Mouse (Mus musculus): ENCODE measurements at regions not wholly inside any gene's neighbourhood (a gene's known extent, or its start where the extent isn't known, plus 50 kb on each side); places are given as distances from the start of the nearest gene placed in this dataset.

DNA sequence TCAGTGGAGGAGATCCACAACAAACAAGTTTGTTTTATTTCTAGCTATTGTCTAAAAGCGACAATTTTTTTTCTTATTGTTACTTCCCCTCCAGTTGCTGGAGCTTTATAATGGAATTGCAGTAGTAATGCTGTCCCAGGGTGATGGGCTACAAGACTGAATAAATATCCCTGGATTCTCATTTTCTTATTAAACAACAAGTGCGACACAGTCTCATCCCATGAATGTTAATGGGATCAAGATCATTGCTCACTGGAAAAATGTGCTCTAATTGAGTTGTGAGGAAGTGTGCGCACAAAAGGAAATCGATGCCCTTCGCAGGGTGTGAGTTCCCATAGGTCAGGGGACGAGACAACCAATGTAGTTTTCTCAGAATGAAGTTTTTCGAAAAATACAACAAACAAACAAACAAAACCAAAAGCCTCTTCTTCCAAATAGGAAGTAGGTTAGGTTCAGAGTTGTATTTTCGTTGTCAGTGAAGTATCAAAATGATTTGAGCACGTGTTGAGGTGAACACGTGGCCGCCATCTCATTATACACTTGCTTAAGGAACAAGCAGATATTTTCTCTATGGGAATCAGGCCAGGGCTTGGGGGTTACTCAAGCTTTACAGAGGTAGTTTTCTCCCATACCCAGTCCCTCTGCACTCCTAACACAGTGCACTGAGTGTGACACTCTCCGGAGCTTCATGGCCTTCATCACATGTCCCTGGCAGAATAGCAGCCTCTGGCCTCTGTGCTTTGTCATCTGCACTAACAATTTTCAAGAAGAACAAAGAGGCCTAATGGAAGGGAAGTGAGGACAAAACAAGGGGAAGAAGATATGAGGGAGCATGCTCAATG, 205.7 kb downstream of the Rnf152 start:
- TF ChIP-seq NANOG (IDR thresholded peaks at IDR 0.05; ENCODE audit: borderline replicate concordance, low read length) (no peak), CTCF (conservative IDR thresholded peaks at IDR 0.05; ENCODE audit: low read length) (no peak), POU5F1 (IDR thresholded peaks at IDR 0.05; ENCODE audit: borderline replicate concordance, low read length) (no peak)
- H3K9me3 ChIP-seq (ENCODE audit: low read length), result peaks cover 18% of the 10 kb centered on the region
- no peak overlapping the region for H3K4me3 ChIP-seq (replicated peaks; ENCODE audit: low read length)
- no peaks in the 10 kb centered on the region for H3K36me3 ChIP-seq (ENCODE audit: insufficient read depth, low read length)
- H3K27me3 ChIP-seq (ENCODE audit: insufficient read depth, low read length), result no peaks in the 10 kb centered on the region
- H3K4me1 ChIP-seq (replicated peaks; ENCODE audit: low read depth, low read length), result no peaks in the 10 kb centered on the region

DNA sequence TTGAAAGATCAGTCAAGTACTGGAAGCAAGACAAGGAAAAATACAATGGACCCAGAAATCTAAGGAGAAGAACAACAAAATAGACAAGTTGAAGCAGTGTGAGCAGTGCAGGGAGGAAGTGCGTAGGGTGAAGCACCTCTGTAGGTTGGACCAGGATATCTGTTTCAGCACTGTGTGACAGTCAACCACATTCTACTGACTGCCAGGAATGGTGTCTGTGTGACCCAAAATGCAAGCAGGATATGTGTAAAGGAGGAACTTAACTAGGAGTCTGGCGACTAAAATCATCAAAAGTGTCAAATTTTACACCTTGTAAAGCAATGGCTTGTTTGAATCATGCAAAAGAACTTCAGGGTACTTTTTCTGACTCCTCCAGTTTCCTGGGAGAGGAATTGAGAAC, 207.7 kb downstream of the Rnf152 start:
- Histone ChIP-seq H3K36me3 (ENCODE audit: insufficient read depth, low read length) (no peaks in the 10 kb centered on the region), H3K9me3 (ENCODE audit: low read length) (no peaks in the 10 kb centered on the region), H3K27me3 (ENCODE audit: insufficient read depth, low read length) (no peaks in the 10 kb centered on the region), H3K4me3 (replicated peaks; ENCODE audit: low read length) (no peak overlapping the region), H3K4me1 (replicated peaks; ENCODE audit: low read depth, low read length) (no peaks in the 10 kb centered on the region)
- TF ChIP-seq POU5F1 (IDR thresholded peaks at IDR 0.05; ENCODE audit: borderline replicate concordance, low read length), result no peak
- no peak for TF ChIP-seq NANOG (IDR thresholded peaks at IDR 0.05; ENCODE audit: borderline replicate concordance, low read length)
- no peak for TF ChIP-seq CTCF (conservative IDR thresholded peaks at IDR 0.05; ENCODE audit: low read length)

- TF ChIP-seq CTCF (conservative IDR thresholded peaks at IDR 0.05; ENCODE audit: low read length), result no peak
- no peak for TF ChIP-seq POU5F1 (IDR thresholded peaks at IDR 0.05; ENCODE audit: borderline replicate concordance, low read length)
- no peak for TF ChIP-seq NANOG (IDR thresholded peaks at IDR 0.05; ENCODE audit: borderline replicate concordance, low read length)
- no peaks in the 10 kb centered on the region for H3K4me1 ChIP-seq (replicated peaks; ENCODE audit: low read depth, low read length)
- no peaks in the 10 kb centered on the region for H3K36me3 ChIP-seq (ENCODE audit: insufficient read depth, low read length)
- H3K4me3 ChIP-seq (replicated peaks; ENCODE audit: low read length), result no peak overlapping the region
- H3K9me3 ChIP-seq (ENCODE audit: low read length), result no peaks in the 10 kb centered on the region
- H3K27me3 ChIP-seq (ENCODE audit: insufficient read depth, low read length), result no peaks in the 10 kb centered on the region
These were observed 208.5 kb downstream of the Rnf152 start for GRCm38 (mm10) chr1:105148048-105148447.

DNA sequence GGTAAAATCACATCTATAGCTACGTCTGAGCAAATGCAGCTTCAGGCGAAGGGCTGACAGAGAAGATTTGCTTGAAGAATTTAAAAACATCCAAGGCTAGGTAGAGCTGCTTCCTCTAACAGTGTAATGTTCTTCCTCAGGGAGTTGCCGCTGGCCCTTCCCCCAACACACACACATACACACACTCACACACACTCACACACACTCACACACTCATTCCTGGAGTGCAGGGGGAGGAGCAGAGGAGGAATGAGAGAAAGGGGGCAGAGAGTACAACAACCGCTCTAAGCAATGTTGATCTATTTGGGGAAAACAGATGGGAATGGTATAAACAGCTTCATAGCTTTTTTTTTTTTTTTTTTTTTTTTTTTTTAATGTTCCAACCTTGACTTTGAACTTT, 232.6 kb downstream of the Rnf152 start:
- TF ChIP-seq CTCF (conservative IDR thresholded peaks at IDR 0.05; ENCODE audit: low read length) (no peak), NANOG (IDR thresholded peaks at IDR 0.05; ENCODE audit: borderline replicate concordance, low read length) (no peak), POU5F1 (IDR thresholded peaks at IDR 0.05; ENCODE audit: borderline replicate concordance, low read length) (no peak)
- Histone ChIP-seq H3K27me3 (ENCODE audit: insufficient read depth, low read length) (no peaks in the 10 kb centered on the region), H3K9me3 (ENCODE audit: low read length) (no peaks in the 10 kb centered on the region), H3K4me3 (replicated peaks; ENCODE audit: low read length) (no peak overlapping the region), H3K4me1 (replicated peaks; ENCODE audit: low read depth, low read length) (no peaks in the 10 kb centered on the region), H3K36me3 (ENCODE audit: insufficient read depth, low read length) (no peaks in the 10 kb centered on the region)

DNA sequence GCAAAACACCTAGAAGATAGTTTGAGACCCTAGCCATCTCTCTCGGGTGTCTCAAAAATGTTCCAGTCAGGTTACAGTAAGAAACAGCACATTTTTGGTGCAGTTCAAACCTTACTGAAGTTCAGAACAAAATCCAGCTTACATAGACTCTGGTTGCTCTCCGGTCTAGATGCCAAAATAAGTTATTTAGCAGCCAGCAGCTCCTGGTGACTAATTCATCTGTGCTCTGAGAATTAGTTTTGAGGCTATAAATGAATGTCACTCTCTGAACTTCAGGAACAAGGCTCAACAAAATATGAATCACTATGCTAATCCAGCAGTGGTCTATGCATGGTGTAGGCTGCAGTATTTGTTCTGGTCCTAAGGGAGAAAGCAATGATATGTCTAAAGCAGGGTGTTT, 238.6 kb downstream of the Rnf152 start:
- Histone ChIP-seq H3K4me3 (replicated peaks; ENCODE audit: low read length) (no peak overlapping the region), H3K4me1 (replicated peaks; ENCODE audit: low read depth, low read length) (no peaks in the 10 kb centered on the region), H3K36me3 (ENCODE audit: insufficient read depth, low read length) (no peaks in the 10 kb centered on the region), H3K27me3 (ENCODE audit: insufficient read depth, low read length) (no peaks in the 10 kb centered on the region), H3K9me3 (ENCODE audit: low read length) (no peaks in the 10 kb centered on the region)
- no peak for TF ChIP-seq CTCF (conservative IDR thresholded peaks at IDR 0.05; ENCODE audit: low read length)
- no peak for TF ChIP-seq NANOG (IDR thresholded peaks at IDR 0.05; ENCODE audit: borderline replicate concordance, low read length)
- no peak for TF ChIP-seq POU5F1 (IDR thresholded peaks at IDR 0.05; ENCODE audit: borderline replicate concordance, low read length)

DNA sequence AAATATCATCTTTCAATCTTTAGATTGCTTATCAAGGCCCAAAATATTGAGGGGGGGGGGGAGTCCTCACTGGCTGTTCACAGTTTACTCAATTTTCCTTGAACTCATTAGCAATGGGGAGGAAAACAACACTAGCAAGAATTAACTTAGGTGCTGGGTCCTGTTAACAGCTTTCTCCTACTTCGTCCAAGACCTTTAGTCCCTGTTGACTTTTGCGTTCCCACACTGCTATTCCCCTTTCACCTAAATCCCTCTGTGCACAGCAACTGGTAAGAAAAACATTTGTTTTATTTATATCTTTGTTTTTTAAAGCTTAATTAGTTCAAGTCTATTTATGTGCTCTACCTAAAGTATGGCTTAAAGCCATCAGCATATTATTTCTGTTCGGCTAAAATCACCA, 240.3 kb downstream of the Rnf152 start:
- Histone ChIP-seq H3K4me1 (replicated peaks; ENCODE audit: low read depth, low read length) (no peaks in the 10 kb centered on the region), H3K9me3 (ENCODE audit: low read length) (no peaks in the 10 kb centered on the region), H3K36me3 (ENCODE audit: insufficient read depth, low read length) (no peaks in the 10 kb centered on the region), H3K27me3 (ENCODE audit: insufficient read depth, low read length) (no peaks in the 10 kb centered on the region), H3K4me3 (replicated peaks; ENCODE audit: low read length) (no peak overlapping the region)
- TF ChIP-seq POU5F1 (IDR thresholded peaks at IDR 0.05; ENCODE audit: borderline replicate concordance, low read length), result no peak
- TF ChIP-seq CTCF (conservative IDR thresholded peaks at IDR 0.05; ENCODE audit: low read length), result no peak

DNA sequence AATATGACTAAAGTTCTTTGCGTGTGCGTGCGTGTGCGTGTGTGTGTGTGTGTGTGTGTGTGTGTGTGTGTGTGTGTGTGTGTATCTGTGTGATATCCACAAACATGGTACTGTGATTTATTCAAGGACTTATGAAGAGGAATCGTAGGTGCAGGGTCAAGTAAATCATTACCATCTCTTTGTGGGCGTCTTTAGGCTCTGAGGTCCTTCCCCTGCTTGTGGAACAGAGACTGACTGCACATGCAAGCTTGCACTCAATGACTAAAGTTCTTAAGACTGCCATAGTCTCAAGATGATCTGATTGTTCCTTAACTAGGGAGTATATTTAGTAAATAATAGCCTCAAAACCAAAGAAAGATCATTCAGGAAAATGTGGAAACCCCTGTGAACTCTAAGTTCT, 241.1 kb downstream of the Rnf152 start:
- no peak for TF ChIP-seq CTCF (conservative IDR thresholded peaks at IDR 0.05; ENCODE audit: low read length)
- no peak for TF ChIP-seq NANOG (IDR thresholded peaks at IDR 0.05; ENCODE audit: borderline replicate concordance, low read length)
- TF ChIP-seq POU5F1 (IDR thresholded peaks at IDR 0.05; ENCODE audit: borderline replicate concordance, low read length), result no peak
- H3K4me3 ChIP-seq (replicated peaks; ENCODE audit: low read length), result no peak overlapping the region
- H3K36me3 ChIP-seq (ENCODE audit: insufficient read depth, low read length), result no peaks in the 10 kb centered on the region
- no peaks in the 10 kb centered on the region for H3K4me1 ChIP-seq (replicated peaks; ENCODE audit: low read depth, low read length)
- H3K27me3 ChIP-seq (ENCODE audit: insufficient read depth, low read length), result no peaks in the 10 kb centered on the region
- H3K9me3 ChIP-seq (ENCODE audit: low read length), result no peaks in the 10 kb centered on the region

DNA sequence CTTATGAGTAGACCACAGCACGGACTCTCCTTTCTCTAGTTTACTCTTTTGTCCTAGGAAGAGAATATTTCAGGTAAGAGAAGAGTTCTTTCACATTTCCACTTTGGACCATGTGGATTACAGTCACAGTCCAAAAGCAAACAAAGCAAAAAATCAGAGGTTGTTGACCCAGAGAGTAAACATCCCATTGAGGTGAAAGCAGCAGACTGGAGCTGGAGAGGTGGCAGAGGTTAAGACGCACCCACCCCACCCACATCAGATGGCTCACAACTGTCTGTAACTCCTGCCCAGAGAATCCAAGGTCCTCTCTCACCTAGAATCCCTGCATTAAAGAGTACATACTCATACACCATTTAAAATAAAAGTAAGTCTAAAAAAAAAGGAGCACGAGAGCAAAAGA, 241.7 kb downstream of the Rnf152 start:
- TF ChIP-seq CTCF (conservative IDR thresholded peaks at IDR 0.05; ENCODE audit: low read length) (no peak), POU5F1 (IDR thresholded peaks at IDR 0.05; ENCODE audit: borderline replicate concordance, low read length) (no peak), NANOG (IDR thresholded peaks at IDR 0.05; ENCODE audit: borderline replicate concordance, low read length) (no peak)
- Histone ChIP-seq H3K36me3 (ENCODE audit: insufficient read depth, low read length) (no peaks in the 10 kb centered on the region), H3K4me1 (replicated peaks; ENCODE audit: low read depth, low read length) (no peaks in the 10 kb centered on the region), H3K4me3 (replicated peaks; ENCODE audit: low read length) (no peak overlapping the region), H3K9me3 (ENCODE audit: low read length) (no peaks in the 10 kb centered on the region), H3K27me3 (ENCODE audit: insufficient read depth, low read length) (no peaks in the 10 kb centered on the region)

All from E14TG2a.4 (cell line).